Mouse (Mus musculus) MEL (cell line): ENCODE data around the gene Isy1.

Source experiments
- CHD1 ChIP-seq: IDR thresholded peaks from 2 replicates; pipeline ENCODE4 v1.6.1; 2012; ENCODE audit warnings: low read depth, mild to moderate bottlenecking, inconsistent platforms, low read length, improper control_type of control experiment
- CHD2 ChIP-seq: IDR thresholded peaks from 2 replicates; pipeline ENCODE4 v1.6.1; 2011; ENCODE audit warnings: low read length, improper control_type of control experiment
- CTCF ChIP-seq, 3 experiments: IDR thresholded peaks in 2 of 3; conservative IDR thresholded peaks in 1 of 3; 2 replicates each; pipeline ENCODE4 v1.5.1; 2011 to 2012; ENCODE audit warnings: low read length in 3 of 3, low read depth in 2 of 3, mild to moderate bottlenecking in 2 of 3, improper control_type of control experiment in 1 of 3, inconsistent platforms in 1 of 3, mixed read lengths in 1 of 3, moderate library complexity in 1 of 3; ENCODE audit not compliant: control insufficient read depth in 1 of 3, insufficient read depth in 1 of 3, poor library complexity in 1 of 3, severe bottlenecking in 1 of 3
- EP300 ChIP-seq, 2 experiments: IDR thresholded peaks; 2 replicates each; pipeline ENCODE4 v1.6.1; 2011; ENCODE audit warnings: improper control_type of control experiment in 2 of 2, low read length in 2 of 2, low read depth in 1 of 2, mild to moderate bottlenecking in 1 of 2
- GATA1 ChIP-seq: IDR thresholded peaks from 2 replicates; pipeline ENCODE4 v1.6.1; 2011; ENCODE audit warnings: low read depth, low read length, improper control_type of control experiment
- MAX ChIP-seq: IDR thresholded peaks from 2 replicates; pipeline ENCODE4 v1.6.1; 2011; ENCODE audit warnings: low read length, improper control_type of control experiment
- POLR2A ChIP-seq, 2 experiments: IDR thresholded peaks; 2 replicates each; pipeline ENCODE4 v1.6.1; 2011 to 2012; ENCODE audit warnings: low read length in 2 of 2, mild to moderate bottlenecking in 2 of 2, control low read depth in 1 of 2, improper control_type of control experiment in 1 of 2, low read depth in 1 of 2, moderate library complexity in 1 of 2; ENCODE audit not compliant: control insufficient read depth in 1 of 2, insufficient read depth in 1 of 2, poor library complexity in 1 of 2
- POLR2AphosphoS2 ChIP-seq: IDR thresholded peaks from 2 replicates; pipeline ENCODE4 v1.6.1; 2011; ENCODE audit warnings: low read length, improper control_type of control experiment
- SIN3A ChIP-seq: IDR thresholded peaks from 2 replicates; pipeline ENCODE4 v1.6.1; 2012; ENCODE audit warnings: low read length, improper control_type of control experiment, inconsistent platforms
- TAL1 ChIP-seq: IDR thresholded peaks from 2 replicates; pipeline ENCODE4 v1.6.1; 2012; ENCODE audit warnings: mild to moderate bottlenecking, inconsistent platforms, low read length, moderate library complexity, mixed read lengths
- USF1 ChIP-seq: IDR thresholded peaks from 2 replicates; pipeline ENCODE4 v1.6.1; 2014; ENCODE audit warnings: low read depth, mild to moderate bottlenecking, inconsistent platforms, low read length, improper control_type of control experiment, moderate library complexity
- ZC3H11A ChIP-seq: IDR thresholded peaks from 2 replicates; pipeline ENCODE4 v1.6.1; 2012; ENCODE audit warnings: low read depth, mild to moderate bottlenecking, inconsistent platforms, low read length, improper control_type of control experiment
- ZKSCAN1 ChIP-seq: IDR thresholded peaks from 2 replicates; pipeline ENCODE4 v1.6.1; 2012; ENCODE audit warnings: low read depth, mild to moderate bottlenecking, inconsistent platforms, low read length, improper control_type of control experiment, moderate library complexity
- ZNF384 ChIP-seq: IDR thresholded peaks from 2 replicates; pipeline ENCODE4 v1.6.1; 2012; ENCODE audit warnings: low read depth, mild to moderate bottlenecking, inconsistent platforms, low read length, improper control_type of control experiment

- TF ChIP-seq USF1 (no peak), ZKSCAN1 (no peak), POLR2AphosphoS2 (peak; percentile 44; the same call in 1 of the 2 replicates), ZNF384 (no peak), CTCF (IDR thresholded peaks at IDR 0.05 in 2 of 3, conservative IDR thresholded peaks at IDR 0.05 in 1 of 3; ENCODE audit: control insufficient read depth in 1 of 3, insufficient read depth in 1 of 3, low read depth in 2 of 3, low read length in 3 of 3, poor library complexity in 1 of 3, severe bottlenecking in 1 of 3) (peak in 1 of 3 experiments; percentile 4; a peak in 1 of 6 replicates), POLR2A (IDR thresholded peaks at IDR 0.05; ENCODE audit: control insufficient read depth in 1 of 2, insufficient read depth in 1 of 2, low read depth in 1 of 2, low read length in 2 of 2, poor library complexity in 1 of 2) (peak in 1 of 2 experiments; percentile 53; a peak in 1 of 4 replicates), ZC3H11A (no peak), CHD2 (no peak), TAL1 (peak; percentile 17; the same call in 1 of the 2 replicates), SIN3A (peak; percentile 79), GATA1 (peak; percentile 47; the same call in 1 of the 2 replicates), MAX (peak; percentile 46; the same call in 1 of the 2 replicates), CHD1 (no peak), EP300 (IDR thresholded peaks at IDR 0.05; ENCODE audit: low read depth in 1 of 2, low read length in 2 of 2) (peak; percentile 38 to 68; a peak in 3 of 4 replicates)
Observed at GRCm38 (mm10) chr6:87790779-87791480, 47.7 kb downstream of the Isy1 start.
